Mouse (Mus musculus) urinary bladder, adult 2 months (tissue): ENCODE data around the gene Zfp541. TPM values are rescaled to one million over a fixed set of nuclear protein-coding genes. Genes with fewer than 3 reads are reported as not detected.

ENCODE experiments used
- DNase-seq: peaks from one replicate; pipeline ENCODE4 v3.0.0; 2022; ENCODE audit warnings: low spot score
- polyA plus RNA-seq: library from polyadenylated mRNA; depleted of rRNA; stranded (reverse); fragments of >200 nt; gene quantifications from 2 replicates; pipeline ENCODE4 v1.2.3, GENCODE M21; 2012; rRNA removed

Zfp541 gene
- 0.06 and 0.07 TPM in 2 replicates for polyA plus RNA-seq

GRCm38 (mm10) chr7:16061219-16062098, at the start of gene Zfp541:
Gene Zfp541 (plus strand): TSS chr7:16061814.
- DNase-seq: no peak

- DNase-seq: no peak
These were observed 48.9 kb upstream of the Zfp541 start for GRCm38 (mm10) chr7:16012576-16013263.

GRCm38 (mm10) chr7:16013722-16014275, 47.8 kb upstream of the Zfp541 start:
- no peak for DNase-seq

- no peak for DNase-seq
These were observed 47.0 kb upstream of the Zfp541 start for GRCm38 (mm10) chr7:16014521-16015175.

- no peak for DNase-seq
These were observed 46.2 kb upstream of the Zfp541 start for GRCm38 (mm10) chr7:16015384-16015783.

- no peak for DNase-seq
These were observed 43.4 kb upstream of the Zfp541 start for GRCm38 (mm10) chr7:16018016-16018810.

GRCm38 (mm10) chr7:16019256-16020094, 42.1 kb upstream of the Zfp541 start:
- DNase-seq: no peak

GRCm38 (mm10) chr7:16024603-16025222, 36.9 kb upstream of the Zfp541 start:
- no peak for DNase-seq

GRCm38 (mm10) chr7:16028102-16028927, 33.3 kb upstream of the Zfp541 start:
- DNase-seq: no peak

GRCm38 (mm10) chr7:16031072-16031471, 30.5 kb upstream of the Zfp541 start:
- DNase-seq: no peak

GRCm38 (mm10) chr7:16033059-16033458, 28.6 kb upstream of the Zfp541 start:
- peak; percentile 16 for DNase-seq

GRCm38 (mm10) chr7:16033580-16034461, 27.8 kb upstream of the Zfp541 start:
- DNase-seq: peak; percentile 13

- DNase-seq: no peak
These were observed 24.6 kb upstream of the Zfp541 start for GRCm38 (mm10) chr7:16036972-16037371.

GRCm38 (mm10) chr7:16039363-16039762, 22.3 kb upstream of the Zfp541 start:
- no peak for DNase-seq

- no peak for DNase-seq
These were observed 20.4 kb upstream of the Zfp541 start for GRCm38 (mm10) chr7:16041208-16041607.

- DNase-seq: no peak
These were observed 18.5 kb upstream of the Zfp541 start for GRCm38 (mm10) chr7:16042850-16043775.
